Mouse (Mus musculus) limb, embryonic 14.5 days (tissue): Measurements from ENCODE around the gene Urm1. TPM values are rescaled to one million over a fixed set of nuclear protein-coding genes. Genes with fewer than 3 reads are reported as not detected.

Experiments
- ATAC-seq: fragments of 200-750 bp; cut with Nextera tagmentation; 2 replicates; pipeline ENCODE4 v1.8.0; 2017; ENCODE audit warnings: low read depth, moderate number of reproducible peaks, moderate TSS enrichment; ENCODE audit not compliant: low FRiP score
- DNase-seq: peaks from one replicate; pipeline ENCODE4 v3.0.0-alpha.2; 2015; ENCODE audit warnings: low spot score
- H3K27ac ChIP-seq: fragments of 300-500 bp; sonication (generic); replicated peaks from 2 replicates; pipeline ENCODE4 v1.5.1; 2014; ENCODE audit warnings: low read depth, mild to moderate bottlenecking, low read length, moderate library complexity, mixed read lengths
- H3K27me3 ChIP-seq: fragments of 300-500 bp; sonication (generic); 2 replicates; pipeline ENCODE4 v1.6.1; 2014; ENCODE audit warnings: low read length, mixed read lengths; ENCODE audit not compliant: control insufficient read depth, insufficient read depth
- H3K36me3 ChIP-seq: fragments of 300-500 bp; sonication (generic); 2 replicates; pipeline ENCODE4 v1.6.1; 2014; ENCODE audit warnings: mild to moderate bottlenecking, low read length, moderate library complexity, mixed read lengths; ENCODE audit not compliant: control insufficient read depth, insufficient read depth
- H3K4me1 ChIP-seq: fragments of 300-500 bp; sonication (generic); 2 replicates; pipeline ENCODE4 v1.6.1; 2014; ENCODE audit warnings: antibody characterized with exemption, low read length, mixed read lengths; ENCODE audit not compliant: control insufficient read depth, insufficient read depth
- H3K4me2 ChIP-seq: fragments of 300-500 bp; sonication (generic); replicated peaks from 2 replicates; pipeline ENCODE4 v1.6.1; 2014; ENCODE audit warnings: low read depth, mild to moderate bottlenecking, low read length, moderate library complexity; ENCODE audit not compliant: severe bottlenecking
- H3K4me3 ChIP-seq: fragments of 300-500 bp; sonication (generic); replicated peaks from 2 replicates; pipeline ENCODE4 v1.5.1; 2014; ENCODE audit warnings: low read length
- H3K9ac ChIP-seq: fragments of 300-500 bp; sonication (generic); 2 replicates; pipeline ENCODE4 v1.6.1; 2014; ENCODE audit warnings: mild to moderate bottlenecking, low read depth, low read length, moderate library complexity; ENCODE audit not compliant: severe bottlenecking
- H3K9me3 ChIP-seq: fragments of 300-500 bp; sonication (generic); 2 replicates; pipeline ENCODE4 v1.6.1; 2016; ENCODE audit warnings: low read length; ENCODE audit not compliant: control insufficient read depth
- POLR2A ChIP-seq: fragments of 200-500 bp; IDR thresholded peaks from 2 replicates; pipeline ENCODE4 v1.8.0; 2012; ENCODE audit warnings: inconsistent platforms, mild to moderate bottlenecking, moderate library complexity, borderline replicate concordance; ENCODE audit not compliant: insufficient read depth, insufficient read length; ENCODE audit errors: extremely low read depth
- WGBS: fragments of 180-500 bp; shearing (Covaris S2); extraction: QIAGEN DNeasy Blood & Tissue Kit; methylation state at CpG from one replicate; pipeline ENCODE4 v1.1.7; 2014; 5-methylcytosine and 5-hydroxymethylcytosine counted together
- polyA plus RNA-seq, 2 experiments: library from polyadenylated mRNA; depleted of rRNA in 1 of 2; stranded (reverse) in 1 of 2; unstranded in 1 of 2; fragments of >200 nt; fragmentation: Nextera tagmentation in 1 of 2; extraction: Ambion mirVana in 1 of 2; gene quantifications; 2 replicates each; pipeline versions ENCODE4 v1.2.1 to v1.2.3; 2012 to 2014

Urm1 gene
- polyA plus RNA-seq, 2 experiments = 26.3 to 68.3 TPM

DNA sequence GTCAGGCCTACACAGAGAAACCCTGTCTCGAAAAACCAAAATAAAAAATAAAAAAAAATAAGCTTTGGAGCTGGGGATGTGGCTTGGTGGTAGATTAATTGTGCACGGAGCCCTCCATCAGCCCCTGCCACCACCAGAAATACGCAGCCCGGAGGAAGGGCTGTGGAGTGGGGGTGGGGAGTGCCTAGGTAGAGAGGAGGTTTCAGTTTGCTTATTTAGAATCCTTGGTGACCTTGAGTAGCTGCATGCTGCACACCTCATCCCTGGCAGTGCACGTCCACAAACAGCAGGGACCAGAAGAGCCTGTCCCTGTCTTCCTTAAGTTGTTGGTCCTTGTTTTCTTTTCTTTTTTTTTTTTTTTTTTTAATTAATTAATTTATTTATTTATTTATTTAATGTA is 13.9 kb downstream of the Urm1 start:
- no peak overlapping the region for H3K4me2 ChIP-seq
- WGBS = 97% methylated on average over 5 of the region's 5 CpGs
- H3K27ac ChIP-seq = no peak overlapping the region
- no peaks in the 10 kb centered on the region for H3K27me3 ChIP-seq
- no peaks in the 10 kb centered on the region for H3K9me3 ChIP-seq
- DNase-seq (no peak), ATAC-seq (no peak)
- no peak overlapping the region for H3K4me3 ChIP-seq
- H3K4me1 ChIP-seq = no peaks in the 10 kb centered on the region
- TF ChIP-seq POLR2A = no peak
- H3K36me3 ChIP-seq = peaks cover 52% of the 10 kb centered on the region
- no peak overlapping the region for H3K9ac ChIP-seq

DNA sequence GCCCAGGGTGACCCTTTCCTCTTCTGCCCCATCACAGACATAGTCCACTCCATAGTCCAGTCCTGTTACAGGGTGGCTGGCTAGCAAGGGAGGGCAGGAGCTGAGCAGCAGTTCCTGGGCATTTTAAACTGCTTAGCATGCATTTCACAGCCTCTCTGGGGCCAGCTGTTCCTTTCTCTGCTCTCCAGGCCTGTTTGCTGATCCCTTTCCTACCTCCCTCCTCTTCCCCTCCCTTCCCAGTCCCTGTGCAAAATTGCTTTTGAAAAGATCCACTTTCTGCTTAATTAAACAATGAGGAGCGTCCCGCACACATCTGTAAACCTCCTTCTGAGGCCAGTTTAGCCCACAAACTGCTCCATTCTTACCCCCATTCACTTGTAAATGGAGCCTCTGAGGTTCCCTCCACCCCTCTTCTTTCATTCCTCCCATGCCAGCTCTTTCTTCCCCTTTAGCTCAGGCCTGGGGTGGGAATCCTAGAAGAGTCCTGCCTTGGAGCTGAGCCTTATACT is 15.6 kb downstream of the Urm1 start:
- H3K27me3 ChIP-seq = no peaks in the 10 kb centered on the region
- DNase-seq = no peak
- WGBS = 63% methylated on average over 2 of the region's 2 CpGs
- ATAC-seq = no peak
- no peak for TF ChIP-seq POLR2A
- H3K36me3 ChIP-seq = peaks cover 50% of the 10 kb centered on the region
- H3K27ac ChIP-seq = no peak overlapping the region
- no peak overlapping the region for H3K9ac ChIP-seq
- no peak overlapping the region for H3K4me3 ChIP-seq
- no peaks in the 10 kb centered on the region for H3K4me1 ChIP-seq
- no peak overlapping the region for H3K4me2 ChIP-seq
- H3K9me3 ChIP-seq = no peaks in the 10 kb centered on the region

DNA sequence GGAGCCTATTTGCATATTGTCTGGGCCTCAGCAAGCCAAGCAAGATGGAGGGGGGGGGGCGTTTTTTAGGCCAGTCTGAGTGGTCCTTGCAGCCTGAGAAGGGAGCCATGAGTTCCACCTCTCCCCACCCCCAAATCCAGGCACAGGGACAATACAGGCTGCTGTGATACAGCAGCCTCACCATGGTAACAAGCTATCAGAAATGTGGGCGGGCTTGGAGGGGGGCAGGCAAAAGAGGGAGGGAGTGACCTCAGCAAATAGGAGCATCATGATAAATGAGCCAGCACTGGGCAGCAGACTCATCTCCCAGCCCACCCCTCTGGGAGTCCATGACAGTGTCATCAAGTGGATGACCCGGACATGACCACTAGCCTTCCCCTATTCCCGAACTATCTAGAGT is 19.6 kb downstream of the Urm1 start:
- Histone ChIP-seq H3K9me3 (no peaks in the 10 kb centered on the region), H3K9ac (no peak overlapping the region), H3K4me1 (no peaks in the 10 kb centered on the region), H3K4me2 (no peak overlapping the region), H3K36me3 (peaks cover 68% of the 10 kb centered on the region), H3K4me3 (no peak overlapping the region), H3K27ac (no peak overlapping the region), H3K27me3 (peaks cover 15% of the 10 kb centered on the region)
- 61% methylated on average over 4 of the region's 4 CpGs for WGBS
- no peak for TF ChIP-seq POLR2A
- DNase-seq = no peak
- ATAC-seq = no peak

DNA sequence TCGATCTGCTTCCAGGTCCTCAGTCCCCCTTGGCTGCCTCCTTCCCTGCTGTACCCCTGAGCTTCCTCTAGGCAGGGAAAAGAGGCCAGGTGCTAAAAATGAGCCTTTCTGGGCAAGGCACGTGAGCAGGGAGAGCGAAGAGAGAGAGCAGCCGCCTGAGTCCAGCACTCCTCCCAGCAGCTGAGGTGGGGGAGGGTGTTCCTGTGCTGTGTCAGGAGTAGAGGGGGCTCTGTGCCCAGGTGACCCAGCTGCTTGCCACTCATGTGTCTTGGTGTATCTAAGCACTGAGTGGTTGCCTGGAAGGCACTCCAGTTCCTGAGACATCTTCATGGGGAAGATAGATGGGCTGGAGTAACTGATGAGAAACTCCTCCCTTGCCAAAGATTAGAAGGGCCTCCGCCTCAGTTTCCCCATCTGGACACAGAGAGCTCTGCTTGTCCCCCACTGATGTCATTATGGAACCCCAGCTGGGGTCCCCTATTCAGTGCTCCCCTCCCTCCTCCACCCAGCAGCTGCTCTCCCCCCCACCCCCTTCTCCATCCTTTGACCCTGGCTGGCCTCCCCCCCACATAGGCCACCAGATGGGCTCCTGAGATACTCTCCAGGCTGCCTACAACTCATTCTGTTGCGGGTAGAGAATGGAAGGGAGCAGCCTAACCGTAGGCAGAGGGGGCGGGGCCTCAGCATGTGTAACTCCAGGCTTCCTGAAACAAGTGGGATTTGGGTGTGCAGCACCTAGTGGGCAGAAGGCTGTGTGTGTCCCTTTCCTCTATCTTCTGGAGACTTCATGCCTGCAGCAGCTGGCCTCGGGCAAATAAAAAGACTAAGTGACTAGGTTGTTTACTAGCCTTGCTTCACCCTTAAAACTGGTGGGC is 23.6 kb downstream of the Urm1 start:
- H3K4me3 ChIP-seq = no peak overlapping the region
- no peak overlapping the region for H3K9ac ChIP-seq
- 74% methylated on average over 9 of the region's 9 CpGs for WGBS
- H3K27me3 ChIP-seq = peaks cover 46% of the 10 kb centered on the region
- peaks cover 7% of the 10 kb centered on the region for H3K4me1 ChIP-seq
- H3K9me3 ChIP-seq = no peaks in the 10 kb centered on the region
- H3K27ac ChIP-seq = no peak overlapping the region
- peaks cover 46% of the 10 kb centered on the region for H3K36me3 ChIP-seq
- ATAC-seq (no peak), DNase-seq (no peak)
- TF ChIP-seq POLR2A = no peak
- no peak overlapping the region for H3K4me2 ChIP-seq

DNA sequence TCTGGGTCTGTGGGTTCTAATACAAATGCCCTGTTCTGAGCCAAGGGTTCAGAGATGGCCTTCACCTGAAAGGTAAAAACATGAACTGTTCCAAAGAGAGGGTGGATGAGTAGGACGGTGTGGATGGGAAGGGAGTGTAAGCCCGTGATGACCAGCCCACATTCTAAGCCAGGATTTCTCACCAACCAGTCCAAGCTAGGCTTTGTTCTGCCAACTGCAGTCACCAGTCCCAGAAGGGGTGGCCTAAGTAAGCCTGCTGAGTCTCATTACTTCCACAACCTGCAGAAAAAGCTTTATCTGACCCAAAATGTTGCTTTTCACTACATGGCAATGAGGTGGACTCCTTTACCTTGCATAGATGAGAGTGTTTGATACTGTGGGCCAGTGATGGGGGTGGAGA is 24.2 kb downstream of the Urm1 start:
- Histone ChIP-seq H3K36me3 (peaks cover 41% of the 10 kb centered on the region), H3K9ac (no peak overlapping the region), H3K4me3 (no peak overlapping the region), H3K27me3 (peaks cover 46% of the 10 kb centered on the region), H3K9me3 (no peaks in the 10 kb centered on the region), H3K4me2 (no peak overlapping the region), H3K27ac (no peak overlapping the region), H3K4me1 (peaks cover 7% of the 10 kb centered on the region)
- DNase-seq (no peak), ATAC-seq (no peak)
- 81% methylated on average over 2 of the region's 2 CpGs for WGBS
- TF ChIP-seq POLR2A = no peak
